Mouse (Mus musculus) midbrain, embryonic 11.5 days (tissue): ENCODE data around the gene Olfr402. TPM values are rescaled to one million over a fixed set of nuclear protein-coding genes. Genes with fewer than 3 reads are reported as not detected.

Experiments
- polyA plus RNA-seq: library from polyadenylated mRNA; unstranded; fragments of >200 nt; fragmentation: Nextera tagmentation; extraction: Ambion mirVana; gene quantifications from 2 replicates; pipeline ENCODE4 v1.2.1, GENCODE M21; 2014

Gene Olfr402
- polyA plus RNA-seq, 1 experiment from 2014 or later: not detected

Other genes starting within 250 kb of the Olfr402 start
- not detected in 2 replicates for gene Olfr395, start 244.2 kb upstream of the Olfr402 start, polyA plus RNA-seq
- gene Olfr23, start 216.9 kb upstream of the Olfr402 start, polyA plus RNA-seq: not detected in 2 replicates
- not detected in 2 replicates for gene Olfr397, start 192.7 kb upstream of the Olfr402 start, polyA plus RNA-seq
- not detected in 2 replicates for gene Olfr398, start 163.1 kb upstream of the Olfr402 start, polyA plus RNA-seq
- not detected in 2 replicates for gene Olfr139, start 97.0 kb upstream of the Olfr402 start, polyA plus RNA-seq
- not detected in 2 replicates for gene Olfr399, start 96.9 kb upstream of the Olfr402 start, polyA plus RNA-seq
- not detected in 2 replicates for gene Zfp616, start 83.6 kb upstream of the Olfr402 start, polyA plus RNA-seq
- not detected in 2 replicates for gene Olfr401, start 39.8 kb upstream of the Olfr402 start, polyA plus RNA-seq
- not detected in 2 replicates for gene Olfr403, start 32.7 kb downstream of the Olfr402 start, polyA plus RNA-seq
- not detected in 2 replicates for gene Olfr43, start 57.9 kb downstream of the Olfr402 start, polyA plus RNA-seq
- gene Olfr406, start 106.3 kb downstream of the Olfr402 start, polyA plus RNA-seq: not detected in 2 replicates
- not detected in 2 replicates for gene Olfr59, start 130.2 kb downstream of the Olfr402 start, polyA plus RNA-seq
- gene Olfr410, start 184.5 kb downstream of the Olfr402 start, polyA plus RNA-seq: not detected in 2 replicates
- not detected in 2 replicates for gene Olfr411, start 199.1 kb downstream of the Olfr402 start, polyA plus RNA-seq
- gene Olfr412, start 208.5 kb downstream of the Olfr402 start, polyA plus RNA-seq: not detected in 2 replicates